Mouse (Mus musculus) forelimb bud, embryonic 11.5 days (tissue): ENCODE measurements around the gene Pax6.

Source experiments
- DNase-seq: peaks from one replicate; pipeline ENCODE4 v3.0.0-alpha.2; 2012; ENCODE audit warnings: low read depth, low spot score

Gene Pax6

GRCm38 (mm10) chr2:105726657-105727056 is 58.0 kb downstream of the Pax6 start:
- no peak for DNase-seq

GRCm38 (mm10) chr2:105730704-105731103 is 62.0 kb downstream of the Pax6 start:
- DNase-seq = no peak

- DNase-seq = no peak
These were observed 67.5 kb downstream of the Pax6 start for GRCm38 (mm10) chr2:105736166-105736565.

- no peak for DNase-seq
These were observed 78.2 kb downstream of the Pax6 start for GRCm38 (mm10) chr2:105746896-105747295.
